ENCODE assay signal across 24 mouse cellular contexts in the genomic region with DNA sequence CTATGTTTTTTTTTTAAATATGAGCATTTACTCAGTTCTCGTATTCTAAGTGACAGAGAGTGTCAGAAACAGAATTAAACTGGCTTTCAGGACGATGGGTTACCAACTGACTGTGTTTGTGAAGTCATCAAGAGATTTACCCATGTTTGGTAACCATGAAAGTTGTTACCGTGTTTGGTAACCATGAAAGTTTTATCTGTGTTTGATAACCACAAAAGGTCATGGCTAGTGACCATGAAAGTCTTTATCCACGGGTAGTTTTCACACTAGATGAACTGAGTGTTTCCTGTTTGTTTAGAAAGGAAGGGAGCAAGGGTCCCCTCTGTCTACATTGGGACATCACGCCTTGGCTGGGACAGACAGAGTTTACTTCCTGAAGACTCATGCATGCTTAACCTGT.
A peak's percentile ranks its signal among the peaks of the same experiment; 100 is the strongest.
DNase-seq lines count a peak whose midpoint lies in the region; ATAC-seq and TF ChIP-seq lines count a peak whose summit lies in the region.
"Had no signal": no experiment of that assay in that cellular context is flagged by ENCODE, and none has a peak within 500 bp of the region (broad histone marks: within the 10 kb centered on the region; RNA-seq: fewer than 3 reads in every experiment).

No protein-coding gene starts in this region.

- no peaks in the 10 kb centered on the region for H3K36me3 ChIP-seq in liver, adult 2 months (ENCODE audit: control insufficient read depth, insufficient read depth, low read length)
- no peaks in the 10 kb centered on the region for H3K36me3 ChIP-seq in midbrain, embryonic 15.5 days (replicated peaks)
- H3K36me3 ChIP-seq: embryonic facial prominence, embryonic 15.5 days; forebrain, embryonic 10.5 days; G1E; heart, embryonic 13.5 days; hindbrain, embryonic 12.5 days had no signal

- no peaks in the 10 kb centered on the region for H3K27me3 ChIP-seq in liver, adult 2 months (ENCODE audit: control insufficient read depth, insufficient read depth, low read length)
- H3K27me3 ChIP-seq in midbrain, embryonic 15.5 days (replicated peaks) = no peaks in the 10 kb centered on the region
- H3K27me3 ChIP-seq: embryonic facial prominence, embryonic 15.5 days; heart, embryonic 13.5 days; hindbrain, embryonic 12.5 days had no signal

- WGBS in liver, adult 2 months = 26% methylated on average over 5 of the region's 5 CpGs
- WGBS in midbrain, embryonic 15.5 days = 86% methylated on average over 5 of the region's 5 CpGs
- WGBS in lung, adult 2 months = 59% methylated on average over 5 of the region's 5 CpGs

- DNase-seq in liver, adult 2 months (ENCODE audit: extremely low read depth, low read depth, low spot score) = peak; percentile 37
- no peak for DNase-seq in liver
- DNase-seq in natural killer cell, adult 2 months (ENCODE audit: low spot score in 2 of 2) = peak; percentile 27 to 65
- no peak for DNase-seq in lung, adult 2 months
- DNase-seq in spleen, adult 18-20 months = no peak
- DNase-seq: adrenal gland, adult 8-10 months; adrenal gland, postnatal 36 days; cerebellum, adult 11 months; cerebellum, adult 8-10 months; cerebellum, postnatal 14 days; embryo, embryonic 11 days; gastrocnemius, postnatal 36 days; heart, postnatal 36 days had no signal

- H3K27ac ChIP-seq in liver, adult 2 months (replicated peaks; ENCODE audit: insufficient read depth, low read depth, low read length) = no peak overlapping the region
- no peak overlapping the region for H3K27ac ChIP-seq in midbrain, embryonic 15.5 days
- H3K27ac ChIP-seq: embryonic facial prominence, embryonic 15.5 days; forebrain, embryonic 10.5 days; heart, embryonic 13.5 days; hindbrain, embryonic 12.5 days had no signal

- TF ChIP-seq CTCF in liver, adult 2 months (IDR thresholded peaks at IDR 0.05; ENCODE audit: low read depth, low read length) = no peak
- TF ChIP-seq CTCF in lung, adult 2 months (IDR thresholded peaks at IDR 0.05; ENCODE audit: insufficient read depth, low read length) = no peak

- H3K4me3 ChIP-seq in liver, adult 2 months (ENCODE audit: insufficient read depth, low read depth, low read length) = no peak overlapping the region
- no peak overlapping the region for H3K4me3 ChIP-seq in midbrain, embryonic 15.5 days
- no peak overlapping the region for H3K4me3 ChIP-seq in lung, adult 2 months (replicated peaks; ENCODE audit: extremely low read depth, low read depth, low read length)
- H3K4me3 ChIP-seq: embryonic facial prominence, embryonic 15.5 days; erythroblast, embryonic 14.5 days; forebrain, embryonic 10.5 days; heart, embryonic 13.5 days; hindbrain, embryonic 12.5 days had no signal

- peak; percentile 35 for ATAC-seq in inflammation-experienced regulatory T-cells, adult 6 months
- no peak for ATAC-seq in midbrain, embryonic 15.5 days (replicated peaks)
- ATAC-seq: CD4-positive, CD25-positive, alpha-beta regulatory T cell, adult 4 months; forebrain, embryonic 14.5 days; hindbrain, embryonic 16.5 days had no signal

- TF ChIP-seq POLR2A in liver, adult 2 months (IDR thresholded peaks at IDR 0.05; ENCODE audit: extremely low read depth, insufficient read depth, low read length) = no peak
- TF ChIP-seq POLR2A in lung, adult 2 months (IDR thresholded peaks at IDR 0.05; ENCODE audit: borderline replicate concordance, extremely low read depth, low read depth, low read length) = no peak

- H3K9me3 ChIP-seq in midbrain, embryonic 15.5 days = no peaks in the 10 kb centered on the region
- H3K9me3 ChIP-seq: embryonic facial prominence, embryonic 15.5 days; forebrain, embryonic 10.5 days; heart, embryonic 13.5 days; hindbrain, embryonic 12.5 days had no signal

- H3K4me1 ChIP-seq in liver, adult 2 months (ENCODE audit: control insufficient read depth, insufficient read depth, low read length) = no peaks in the 10 kb centered on the region
- peaks cover 16% of the 10 kb centered on the region for H3K4me1 ChIP-seq in midbrain, embryonic 15.5 days
- no peaks in the 10 kb centered on the region for H3K4me1 ChIP-seq in lung, adult 2 months (ENCODE audit: control insufficient read depth, insufficient read depth, low read length)

- H3K79me2 ChIP-seq in liver, adult 2 months (ENCODE audit: control insufficient read depth, insufficient read depth, low read length) = no peaks in the 10 kb centered on the region

- H3K4me2 ChIP-seq in midbrain, embryonic 15.5 days = no peak overlapping the region
- H3K4me2 ChIP-seq: embryonic facial prominence, embryonic 15.5 days; heart, embryonic 13.5 days; hindbrain, embryonic 12.5 days had no signal

- H3K9ac ChIP-seq in liver, adult 2 months (ENCODE audit: low read depth, low read length) = no peak overlapping the region
- no peak overlapping the region for H3K9ac ChIP-seq in midbrain, embryonic 15.5 days
- H3K9ac ChIP-seq: embryonic facial prominence, embryonic 15.5 days; heart, embryonic 13.5 days; hindbrain, embryonic 12.5 days had no signal

Comparison
In these comparisons a context has a peak if more than half of its experiments do, and no peak if none do; other contexts are left out.
1. DNase-seq: peak in liver, adult 2 months (single experiment) and natural killer cell, adult 2 months (2 of 2); none in liver (single experiment), lung, adult 2 months (single experiment) and spleen, adult 18-20 months (0 of 2).